Mouse (Mus musculus) urinary bladder, postnatal 4 days (tissue): ENCODE data around the gene Olfr376.

Experiments used
- DNase-seq, 2 experiments: peaks; one replicate each; pipeline ENCODE4 v3.0.0; 2021 to 2022; ENCODE audit warnings: low spot score in 2 of 2

Olfr376 gene

DNA sequence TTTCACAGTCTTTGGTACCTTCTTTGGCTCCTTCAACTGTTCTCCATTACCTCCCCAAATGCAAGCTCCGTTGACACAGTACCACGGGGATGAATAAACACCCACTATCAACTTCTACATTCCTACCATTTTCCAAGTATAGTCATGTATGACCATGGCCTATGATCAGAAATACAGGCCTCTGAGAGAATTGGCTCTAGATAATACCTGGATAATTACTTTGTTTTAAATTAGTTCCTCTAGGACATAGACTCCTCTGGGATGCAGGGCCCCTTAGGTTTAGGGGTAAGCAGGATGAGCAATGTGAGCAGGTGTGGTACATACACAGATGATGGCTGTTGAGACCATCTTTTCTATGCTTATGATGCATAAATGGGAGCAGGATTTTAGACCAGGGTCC, at the start of gene Olfr376:
Gene Olfr376, plus strand, starts transcription at position 301 of the 400 bp plus-strand sequence.
- no peak for DNase-seq

DNA sequence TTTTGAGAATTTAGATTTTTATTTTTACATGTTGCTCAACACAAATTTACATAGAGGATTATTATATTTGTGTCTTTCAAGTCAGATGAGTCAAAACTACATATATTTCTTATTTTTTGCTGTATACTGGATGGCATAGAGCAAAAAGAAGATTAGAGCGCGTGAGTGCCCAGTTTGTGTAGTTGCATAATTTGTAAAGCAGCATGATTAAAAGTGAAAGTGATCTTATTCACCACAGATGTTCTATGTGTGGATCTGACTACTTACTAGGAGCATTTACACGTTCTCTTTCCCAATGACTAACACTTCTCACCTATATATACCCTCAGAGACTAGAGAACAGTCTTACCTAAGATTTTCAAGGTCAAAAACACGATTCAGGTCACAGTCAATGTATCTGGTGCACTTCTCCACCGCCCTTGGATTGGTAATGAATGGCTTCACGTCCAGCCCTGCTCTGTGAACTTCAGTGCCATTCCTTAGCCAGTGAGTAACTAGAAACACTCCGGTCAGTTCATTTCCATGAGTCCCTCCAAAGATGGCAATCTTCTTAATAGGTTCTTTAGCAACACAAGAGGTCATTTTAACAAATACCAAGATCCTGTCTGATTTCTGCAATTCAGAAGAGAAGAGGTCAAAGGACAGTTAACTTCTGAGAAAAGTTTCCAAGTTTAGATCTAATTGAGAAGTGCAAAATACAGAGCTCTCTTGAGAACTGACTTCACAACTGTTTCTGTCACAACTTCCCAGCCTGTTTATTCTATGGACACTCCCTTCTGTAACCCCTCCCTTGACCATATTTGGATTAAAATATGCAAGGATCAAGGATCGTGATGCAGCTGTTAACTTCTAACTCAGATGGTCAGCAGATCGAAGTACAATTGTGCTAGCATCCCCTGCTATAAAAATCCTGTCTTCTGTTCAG, 46.9 kb upstream of the Olfr376 start:
- no peak for DNase-seq

DNA sequence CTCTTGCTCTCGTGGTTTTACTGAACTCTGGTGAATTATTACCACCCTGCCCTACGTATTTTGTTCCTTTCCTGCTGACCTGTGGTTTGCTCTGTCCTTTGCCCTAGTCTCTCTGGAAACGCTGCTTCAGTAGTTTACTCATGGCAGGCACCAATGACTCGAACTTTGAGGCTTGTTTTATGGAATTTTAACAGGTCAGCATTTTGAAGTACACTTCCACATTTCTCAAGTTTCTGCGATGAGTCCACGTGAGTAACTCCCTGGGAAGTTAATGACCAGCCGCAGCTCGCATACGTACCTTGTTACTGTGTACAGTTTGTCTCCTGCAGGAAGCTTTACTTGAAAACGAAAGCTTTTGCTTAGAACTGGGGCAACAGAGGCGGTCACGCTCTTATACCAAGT, 44.6 kb upstream of the Olfr376 start:
- DNase-seq, result no peak

- peak in 1 of 2 experiments; percentile 17 for DNase-seq
Observed at GRCm38 (mm10) chr11:73327361-73327760, 43.7 kb upstream of the Olfr376 start.

DNA sequence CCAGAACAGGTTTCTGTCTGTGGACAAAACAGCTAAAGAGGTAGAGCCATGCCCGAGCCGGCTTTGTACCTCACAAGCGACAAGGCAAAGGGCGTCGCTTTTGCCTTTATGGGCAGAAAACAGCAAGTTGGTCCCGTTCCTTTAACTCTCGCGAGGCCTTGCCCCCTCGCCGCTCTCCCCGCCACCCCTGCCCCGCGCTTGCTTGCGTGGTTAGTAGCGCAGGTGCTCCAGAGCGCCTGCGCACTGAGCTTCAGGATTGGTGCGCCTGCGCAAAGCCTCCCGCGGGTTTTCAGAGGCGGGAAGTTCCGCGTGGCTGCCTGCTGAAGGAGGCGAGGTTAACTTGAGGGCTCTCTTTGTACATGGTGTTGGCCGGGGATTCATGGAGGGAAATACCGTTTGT, 41.6 kb upstream of the Olfr376 start, which contains the start of the genes Aspa, Gm49340 and Spata22:
Gene Aspa, minus strand, starts transcription at position 155 of the 400 bp plus-strand sequence.
Gene Gm49340, plus strand, starts transcription at position 300 of the 400 bp plus-strand sequence.
Gene Spata22, plus strand, starts transcription at position 300 of the 400 bp plus-strand sequence.
- DNase-seq, result no peak

- DNase-seq, result no peak
Observed at GRCm38 (mm10) chr11:73333357-73333756, 37.7 kb upstream of the Olfr376 start.

DNA sequence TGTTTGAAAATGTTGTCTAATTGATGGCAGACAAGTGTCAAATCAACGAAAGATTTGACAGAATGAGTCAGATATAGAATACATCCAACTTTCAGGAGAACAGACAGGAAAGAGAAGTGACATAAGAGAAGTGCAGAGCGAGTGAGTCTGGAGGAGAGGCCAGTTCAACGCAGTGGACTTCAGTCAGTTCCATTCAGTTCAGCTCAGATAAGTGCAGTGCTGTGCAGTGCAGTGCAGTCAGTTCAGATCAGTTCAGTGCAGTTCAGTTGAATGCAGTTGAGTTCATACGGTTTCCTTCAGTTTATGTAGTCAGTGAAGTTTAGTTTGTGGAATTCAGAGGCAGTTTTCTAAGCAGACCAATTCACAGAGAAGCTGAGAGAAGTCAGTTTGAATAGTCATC, 34.1 kb upstream of the Olfr376 start:
- no peak for DNase-seq

- DNase-seq, result no peak
Observed at GRCm38 (mm10) chr11:73350483-73350882, 20.6 kb upstream of the Olfr376 start, which contains the start of gene Olfr20. TSS of gene Olfr20 (plus strand) at chr11:73350783.

DNA sequence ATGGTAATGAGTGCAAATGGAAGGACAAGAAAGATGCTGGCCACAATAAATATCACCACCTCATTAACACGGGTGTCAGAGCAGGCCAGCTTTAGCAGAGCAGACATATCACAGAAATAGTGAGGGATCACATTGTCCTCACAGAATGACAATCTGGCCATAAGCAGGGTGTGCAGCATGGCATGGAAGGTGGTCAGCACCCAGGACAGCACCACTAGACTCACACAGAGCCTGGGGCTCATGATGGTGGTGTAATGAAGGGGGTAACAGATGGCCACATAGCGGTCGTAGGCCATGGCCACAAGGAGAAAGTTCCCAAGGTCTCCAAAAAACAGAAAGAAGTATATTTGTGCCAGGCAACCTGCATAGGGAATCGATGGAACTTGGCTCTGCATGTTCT, 24.3 kb downstream of the Olfr376 start:
- no peak for DNase-seq

- no peak for DNase-seq
Observed at GRCm38 (mm10) chr11:73399514-73399913, 28.5 kb downstream of the Olfr376 start, which contains the start of gene Olfr1. TSS of gene Olfr1 (minus strand) at chr11:73399614.
